Mouse (Mus musculus) C2C12 (cell line): ENCODE measurements around the gene Pacs2. TPM values are rescaled to one million over a fixed set of nuclear protein-coding genes. Genes with fewer than 3 reads are reported as not detected.

Experiments used
- H3K27me3 ChIP-seq: one replicate; pipeline ENCODE4 v1.6.1; 2011; ENCODE audit not compliant: control insufficient read depth, insufficient read depth, insufficient read length
- H3K36me3 ChIP-seq: one replicate; pipeline ENCODE4 v1.6.1; 2011; ENCODE audit not compliant: control insufficient read depth, insufficient read depth
- H3K4me3 ChIP-seq: one replicate; pipeline ENCODE4 v1.5.1; 2011; ENCODE audit warnings: mild to moderate bottlenecking, control low read depth; ENCODE audit not compliant: poor library complexity, insufficient read depth, severe bottlenecking
- H3K79me2 ChIP-seq: one replicate; pipeline ENCODE4 v1.6.1; 2011; ENCODE audit not compliant: control insufficient read depth, insufficient read depth
- H3K79me3 ChIP-seq: one replicate; pipeline ENCODE4 v1.6.1; 2011; ENCODE audit warnings: low read depth, control low read depth
- H3ac ChIP-seq: one replicate; pipeline ENCODE3; 2011; ENCODE audit warnings: low read depth; ENCODE audit not compliant: control insufficient read depth, insufficient read length
- CEBPB ChIP-seq: IDR thresholded peaks from one replicate; pipeline ENCODE4 v1.6.1; 2011; ENCODE audit warnings: low read depth, mild to moderate bottlenecking, control low read depth, moderate library complexity
- CTCF ChIP-seq: IDR thresholded peaks from one replicate; pipeline ENCODE4 v1.5.1; 2011; ENCODE audit not compliant: control insufficient read depth, insufficient read depth, insufficient read length
- FOSL1 ChIP-seq: IDR thresholded peaks from one replicate; pipeline ENCODE4 v1.8.0; 2011; ENCODE audit warnings: mild to moderate bottlenecking, low read length; ENCODE audit not compliant: poor library complexity, insufficient read depth, severe bottlenecking
- MAX ChIP-seq: IDR thresholded peaks from one replicate; pipeline ENCODE4 v1.6.1; 2011; ENCODE audit warnings: mild to moderate bottlenecking, control low read depth
- MYOD1 ChIP-seq: IDR thresholded peaks from one replicate; pipeline ENCODE4 v1.6.1; 2011; ENCODE audit warnings: low read depth; ENCODE audit not compliant: control insufficient read depth, insufficient read length
- MYOG ChIP-seq: IDR thresholded peaks from one replicate; pipeline ENCODE4 v1.6.1; 2011; ENCODE audit not compliant: control insufficient read depth, insufficient read length; ENCODE audit errors: extremely low read depth
- USF1 ChIP-seq: IDR thresholded peaks from one replicate; pipeline ENCODE4 v1.6.1; 2011; ENCODE audit warnings: low read depth, mild to moderate bottlenecking, control low read depth, moderate library complexity
- long read RNA-seq, 2 experiments: library from polyadenylated mRNA; unstranded; transcript quantifications; one replicate each; pipeline ENCODE4 v2.0.0; 2019 to 2020
- polyA plus RNA-seq: library from polyadenylated mRNA; unstranded; fragments of >200 nt; fragmentation: generic; extraction: Trizol; gene quantifications from one replicate; pipeline ENCODE4 v1.2.1, GENCODE M21; 2012; ENCODE audit warnings: missing spikeins

The Pacs2 gene
- polyA plus RNA-seq = 48.8 TPM
- long read RNA-seq, experiment 1, full-length matches to known transcripts = 2 of 32 reads
- long read RNA-seq, experiment 1, partial matches to known transcripts = 7 of 32 reads
- long read RNA-seq, experiment 1, other reads (novel, unspliced or antisense) = 23 of 32 reads
- long read RNA-seq, experiment 2, full-length matches to known transcripts = 18 of 34 reads
- long read RNA-seq, experiment 2, partial matches to known transcripts = 2 of 34 reads
- long read RNA-seq, experiment 2, other reads (novel, unspliced or antisense) = 14 of 34 reads

- peaks cover 41% of the 10 kb centered on the region for H3K79me3 ChIP-seq
- peak within 1 kb of the TSS; percentile 71 for H3K4me3 ChIP-seq
- TF ChIP-seq CTCF (no peak), CEBPB (no peak), FOSL1 (no peak), MYOG (no peak), USF1 (no peak), MYOD1 (no peak), MAX (peak; percentile 54)
These were observed at the start of gene Pacs2 for GRCm38 (mm10) chr12:113013604-113014558. Gene Pacs2, plus strand, starts transcription at chr12:113014508.

DNA sequence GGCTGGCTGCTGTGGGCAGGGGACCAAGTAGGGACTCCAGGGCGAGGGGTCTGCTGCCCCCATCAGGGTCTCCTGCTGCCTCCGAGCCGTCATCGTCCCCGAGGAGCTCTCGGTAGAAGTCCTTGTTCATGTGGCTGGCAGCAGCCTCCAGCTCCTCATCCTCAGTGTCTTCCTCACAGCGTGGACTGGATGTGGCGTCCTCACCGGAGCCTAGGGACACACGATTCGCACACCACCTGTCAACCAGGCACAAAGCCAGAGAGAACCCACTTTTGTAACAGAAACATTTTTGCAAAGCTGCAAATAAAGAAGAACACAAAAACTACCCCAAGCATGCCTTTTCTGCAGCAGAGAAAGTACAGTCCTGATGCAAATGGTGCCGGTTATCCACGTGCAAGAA lies 48.5 kb upstream of the Pacs2 start:
- Histone ChIP-seq H3K79me3 (no peaks in the 10 kb centered on the region), H3K79me2 (no peaks in the 10 kb centered on the region), H3ac (no peak overlapping the region), H3K36me3 (peaks cover 93% of the 10 kb centered on the region), H3K4me3 (no peak overlapping the region), H3K27me3 (no peaks in the 10 kb centered on the region)
- TF ChIP-seq USF1 (no peak), CTCF (no peak), FOSL1 (no peak), MYOD1 (no peak), MAX (no peak), CEBPB (no peak), MYOG (no peak)

More at GRCm38 (mm10) chr12:113013604-113014558, at the start of gene Pacs2:
- H3K36me3 ChIP-seq = peaks cover 8% of the 10 kb centered on the region
- no peaks in the 10 kb centered on the region for H3K27me3 ChIP-seq
- peaks cover 45% of the 10 kb centered on the region for H3K79me2 ChIP-seq
- peak within 1 kb of the TSS; percentile 99 for H3ac ChIP-seq

GRCm38 (mm10) chr12:112968943-112969342 lies 45.4 kb upstream of the Pacs2 start:
- Histone ChIP-seq H3K79me2 (no peaks in the 10 kb centered on the region), H3K36me3 (peaks cover 82% of the 10 kb centered on the region), H3K79me3 (no peaks in the 10 kb centered on the region), H3K4me3 (no peak overlapping the region), H3K27me3 (no peaks in the 10 kb centered on the region), H3ac (no peak overlapping the region)
- TF ChIP-seq FOSL1 (no peak), USF1 (no peak), CTCF (no peak), CEBPB (no peak), MAX (no peak), MYOD1 (no peak), MYOG (no peak)

GRCm38 (mm10) chr12:112969616-112970015 lies 44.7 kb upstream of the Pacs2 start:
- Histone ChIP-seq H3K79me2 (no peaks in the 10 kb centered on the region), H3K79me3 (peaks cover 1% of the 10 kb centered on the region), H3K36me3 (peaks cover 82% of the 10 kb centered on the region), H3K27me3 (no peaks in the 10 kb centered on the region), H3ac (no peak overlapping the region), H3K4me3 (no peak overlapping the region)
- TF ChIP-seq FOSL1 = no peak

GRCm38 (mm10) chr12:112974736-112975135 lies 39.6 kb upstream of the Pacs2 start:
- Histone ChIP-seq H3K4me3 (no peak overlapping the region), H3K79me2 (peaks cover 21% of the 10 kb centered on the region), H3ac (no peak overlapping the region), H3K79me3 (peaks cover 1% of the 10 kb centered on the region), H3K36me3 (peaks cover 57% of the 10 kb centered on the region), H3K27me3 (no peaks in the 10 kb centered on the region)
- no peak for TF ChIP-seq CTCF
